Mouse (Mus musculus) bone marrow, adult 2 months (tissue): Measurements from ENCODE around the gene Dmpk. TPM values are rescaled to one million over a fixed set of nuclear protein-coding genes. Genes with fewer than 3 reads are reported as not detected.
A peak's percentile ranks its signal among the peaks of the same experiment; 100 is the strongest.
"Not testable (repeated sequence)": the region's sequence is repeated elsewhere in the genome, so short reads cannot be mapped to it uniquely, and the experiment has no call there.

Experiments used
- H3K27ac ChIP-seq: fragments of 200-500 bp; 2 replicates; pipeline ENCODE4 v1.5.1; 2012; ENCODE audit warnings: low read depth, mild to moderate bottlenecking, control low read depth, inconsistent platforms, low read length; ENCODE audit not compliant: control insufficient read depth, poor library complexity, insufficient read depth
- H3K4me1 ChIP-seq: fragments of 200-500 bp; 2 replicates; pipeline ENCODE4 v1.6.1; 2011; ENCODE audit warnings: low read length; ENCODE audit not compliant: control insufficient read depth, insufficient read depth
- H3K4me3 ChIP-seq: fragments of 200-500 bp; replicated peaks from 2 replicates; pipeline ENCODE3; 2011; ENCODE audit warnings: mild to moderate bottlenecking, low read depth, low read length, control low read depth; ENCODE audit not compliant: control insufficient read depth
- CTCF ChIP-seq: fragments of 200-500 bp; IDR thresholded peaks from 2 replicates; pipeline ENCODE4 v1.5.1; 2011; ENCODE audit warnings: low read length, control low read depth; ENCODE audit not compliant: control insufficient read depth, insufficient read depth
- POLR2A ChIP-seq: fragments of 200-500 bp; IDR thresholded peaks from 2 replicates; pipeline ENCODE4 v1.6.1; 2011; ENCODE audit warnings: low read depth, mild to moderate bottlenecking, control low read depth, low read length, borderline replicate concordance; ENCODE audit not compliant: control insufficient read depth
- WGBS: fragments of 180-500 bp; shearing (Covaris S2); methylation state at CpG from one replicate; pipeline ENCODE4 v1.1.7; 2018; 5-methylcytosine and 5-hydroxymethylcytosine counted together
- polyA plus RNA-seq: library from polyadenylated mRNA; stranded (reverse); fragments of >200 nt; gene quantifications from 2 replicates; pipeline ENCODE4 v1.2.4, GENCODE M21; 2011; ENCODE audit warnings: low replicate concordance; ENCODE audit not compliant: missing spikeins, insufficient read depth, insufficient read length

The Dmpk gene
- polyA plus RNA-seq, 1 experiment, result 42.6 TPM

GRCm38 (mm10) chr7:19069500-19069899, 14.1 kb upstream of the Dmpk start:
- Histone ChIP-seq H3K4me1 (no peaks in the 10 kb centered on the region), H3K27ac (no peak overlapping the region), H3K4me3 (no peak overlapping the region)
- TF ChIP-seq POLR2A (no peak), CTCF (peak; percentile 65)
- 42% methylated on average over 3 of the region's 3 CpGs for WGBS

DNA sequence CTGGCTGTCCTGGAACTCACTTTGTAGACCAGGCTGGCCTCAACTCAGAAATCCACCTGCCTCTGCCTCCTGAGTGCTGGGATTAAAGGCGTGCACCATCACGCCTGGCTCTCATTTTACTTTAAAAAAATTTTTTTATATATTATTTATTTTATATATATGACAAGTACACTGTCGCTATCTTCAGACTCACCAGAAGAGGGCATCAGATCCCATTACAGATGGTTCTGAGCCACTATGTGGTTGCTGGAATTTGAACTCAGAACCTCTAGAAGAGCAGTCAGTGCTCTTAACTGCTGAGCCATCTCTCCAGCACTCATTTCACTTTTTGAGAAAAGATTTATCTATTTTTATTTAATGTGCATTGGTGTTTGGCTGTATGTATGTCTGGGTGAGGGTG, 12.6 kb upstream of the Dmpk start:
- H3K4me1 ChIP-seq, H3K27ac ChIP-seq, H3K4me3 ChIP-seq: not testable (repeated sequence)
- 18% methylated on average over 3 of the region's 3 CpGs for WGBS

- TF ChIP-seq CTCF (peak; percentile 59; the same call in 1 of the 2 replicates), POLR2A (no peak)
- Histone ChIP-seq H3K4me1 (peaks cover 10% of the 10 kb centered on the region), H3K4me3 (no peak overlapping the region), H3K27ac (no peak overlapping the region)
- 78% methylated on average over 9 of the region's 9 CpGs for WGBS
Measured at GRCm38 (mm10) chr7:19073504-19073903, 10.1 kb upstream of the Dmpk start.

DNA sequence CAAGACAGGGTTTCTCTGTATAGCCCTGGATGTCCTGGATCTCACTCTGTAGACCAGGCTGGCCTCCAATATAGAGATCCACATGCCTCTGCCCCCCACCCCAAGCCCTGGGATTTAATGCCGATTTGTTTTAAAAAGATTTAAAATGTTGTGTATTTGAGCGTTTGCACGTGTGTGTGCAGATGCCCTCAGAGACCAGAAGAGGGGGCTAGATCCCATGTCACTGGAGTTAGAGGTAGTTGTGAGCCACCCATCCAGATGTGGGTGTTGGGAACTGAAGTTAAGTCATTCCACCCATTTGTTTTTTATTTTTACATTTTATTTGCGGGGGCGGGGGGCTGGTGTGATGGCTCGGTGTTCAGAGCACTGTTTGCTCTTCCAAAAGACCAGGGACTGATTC, 9.2 kb upstream of the Dmpk start:
- 94% methylated on average over 6 of the region's 6 CpGs for WGBS
- TF ChIP-seq CTCF (no peak), POLR2A (no peak)
- Histone ChIP-seq H3K27ac (no peak overlapping the region), H3K4me3 (no peak overlapping the region), H3K4me1 (peaks cover 10% of the 10 kb centered on the region)

GRCm38 (mm10) chr7:19075231-19075630, 8.4 kb upstream of the Dmpk start:
- TF ChIP-seq CTCF (no peak), POLR2A (no peak)
- H3K4me1 ChIP-seq, result peaks cover 10% of the 10 kb centered on the region
- WGBS, result 53% methylated on average over 5 of the region's 5 CpGs
- H3K27ac ChIP-seq, result no peak overlapping the region
- H3K4me3 ChIP-seq, result peak overlapping the region; percentile 64

DNA sequence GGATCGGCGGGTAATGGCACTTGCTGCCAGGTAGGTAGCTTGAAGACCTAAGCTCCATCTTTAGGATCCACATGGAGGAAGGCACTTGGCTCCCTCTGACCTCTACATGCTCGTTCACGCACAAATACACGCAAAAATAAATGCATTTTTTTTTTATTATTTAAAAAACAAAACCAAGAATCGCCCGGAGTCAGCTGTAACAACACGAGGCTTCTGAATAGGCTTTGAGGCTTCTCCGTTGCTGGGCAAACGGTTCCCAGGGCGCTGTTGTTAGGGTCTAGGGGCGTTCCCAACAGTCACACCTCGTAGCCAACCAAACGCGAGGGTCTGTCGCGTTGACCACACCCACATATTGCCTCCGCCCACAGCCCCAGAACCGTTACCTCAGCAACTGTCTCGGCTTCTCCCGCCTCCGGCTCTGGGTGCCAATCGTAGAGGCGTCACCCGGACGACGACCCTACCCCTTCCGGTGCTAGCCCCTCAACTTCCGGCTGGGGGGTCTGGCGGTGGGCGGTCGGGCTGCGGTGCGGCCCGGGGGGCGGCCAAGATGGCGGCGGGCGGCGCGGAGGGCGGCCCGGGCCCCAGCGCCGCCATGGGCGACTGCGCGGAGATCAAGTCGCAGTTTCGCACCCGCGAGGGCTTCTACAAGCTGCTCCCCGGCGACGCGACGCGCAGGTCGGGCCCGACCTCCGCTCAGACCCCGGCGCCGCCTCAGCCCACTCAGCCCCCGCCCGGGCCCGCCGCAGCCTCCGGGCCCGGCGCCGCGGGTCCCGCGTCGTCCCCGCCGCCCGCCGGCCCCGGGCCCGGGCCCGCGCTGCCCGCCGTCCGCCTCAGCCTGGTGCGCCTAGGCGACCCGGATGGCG, 7.7 kb upstream of the Dmpk start, which contains the start of gene Dmwd:
Dmwd (plus strand) TSS at position 505 of the 863 bp plus-strand sequence.
- TF ChIP-seq POLR2A (no peak; the same call in 1 of the 2 replicates), CTCF (no peak)
- Histone ChIP-seq H3K27ac (peak within 1 kb of the TSS; percentile 40; the same call in 1 of the 2 replicates), H3K4me1 (peaks cover 10% of the 10 kb centered on the region), H3K4me3 (peak within 1 kb of the TSS; percentile 64)
- WGBS, result 1% methylated on average over 91 of the region's 91 CpGs

GRCm38 (mm10) chr7:19076586-19076991, 7.1 kb upstream of the Dmpk start:
- H3K4me1 ChIP-seq, result peaks cover 10% of the 10 kb centered on the region
- WGBS, result under 1% methylated on average over 22 of the region's 22 CpGs
- TF ChIP-seq POLR2A (no peak), CTCF (no peak)
- peak overlapping the region; percentile 44 for H3K4me3 ChIP-seq
- H3K27ac ChIP-seq, result peak overlapping the region; percentile 40; the same call in 1 of the 2 replicates

GRCm38 (mm10) chr7:19077761-19078160, 5.9 kb upstream of the Dmpk start:
- Histone ChIP-seq H3K27ac (no peak overlapping the region), H3K4me1 (peaks cover 10% of the 10 kb centered on the region), H3K4me3 (peak overlapping the region; percentile 52)
- 2% methylated on average over 14 of the region's 14 CpGs for WGBS
- TF ChIP-seq CTCF (0 out of 2 replicates have a peak, but pooled peaks have one; percentile 14), POLR2A (0 out of 2 replicates have a peak, but pooled peaks have one; percentile 31)
